Mouse (Mus musculus): Measurements from ENCODE around the gene Vps26c. TPM values are rescaled to one million over a fixed set of nuclear protein-coding genes. Genes with fewer than 3 reads are reported as not detected.

The Vps26c gene
- 76.2 and 85.7 TPM in 2 replicates for polyA plus RNA-seq (2012; rRNA removed)

GRCm38 (mm10) chr16:94526344-94527151 lies at the start of gene Vps26c:
Vps26c (minus strand) TSS chr16:94526830.

GRCm38 (mm10) chr16:94569229-94570176 lies 42.9 kb upstream of the Vps26c start, which contains the start of gene Dyrk1a:
Dyrk1a (plus strand) TSS chr16:94570010.

Other genes starting within 250 kb of the Vps26c start
- gene Hlcs, start 213.3 kb downstream of the Vps26c start, polyA plus RNA-seq (2012; rRNA removed), result 6.8 and 6.9 TPM in 2 replicates
- gene Ripply3, start 198.4 kb downstream of the Vps26c start, polyA plus RNA-seq (2012; rRNA removed), result 0.43 and 0.55 TPM in 2 replicates
- 387 and 405 TPM in 2 replicates for gene Ttc3, start 156.2 kb downstream of the Vps26c start, polyA plus RNA-seq (2012; rRNA removed)
- gene Pigp, start 155.0 kb downstream of the Vps26c start, polyA plus RNA-seq (2012; rRNA removed), result 81.5 and 97.7 TPM in 2 replicates
- 44.1 and 49.4 TPM in 2 replicates for gene Dyrk1a, start 43.2 kb upstream of the Vps26c start, polyA plus RNA-seq (2012; rRNA removed)